Comparison of ENCODE assay signal across 8 mouse cellular contexts in the genomic region with DNA sequence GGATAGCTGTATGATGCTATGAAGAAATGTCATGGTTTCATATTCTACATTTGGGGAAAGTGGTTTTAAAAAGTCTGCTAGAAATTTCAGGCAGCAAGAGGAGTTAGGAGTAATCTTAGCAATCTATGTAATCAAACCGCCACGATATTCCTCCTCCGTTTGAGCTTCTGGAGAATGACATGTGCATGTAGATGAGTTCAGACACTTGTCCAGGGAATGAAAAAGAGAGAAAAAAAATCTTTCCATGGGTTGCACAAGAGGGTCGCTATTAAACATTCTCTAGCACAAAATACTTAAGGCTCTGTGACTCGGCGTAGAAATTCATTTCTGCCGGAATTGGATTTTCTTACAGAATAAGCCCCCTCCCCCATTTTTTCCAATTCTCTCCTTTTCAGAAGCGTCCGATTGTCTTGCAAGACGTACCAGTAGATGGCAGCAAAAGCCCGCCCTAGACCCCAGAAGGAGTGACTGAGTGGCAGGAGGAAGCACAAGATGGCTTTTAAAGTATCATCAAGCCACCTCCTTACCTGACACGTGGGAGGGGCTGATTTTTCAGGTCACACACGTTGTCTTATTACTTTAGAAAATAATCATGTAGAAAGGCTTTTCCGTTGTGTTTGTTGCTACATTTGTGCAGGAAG.
DNase-seq lines count a peak whose midpoint lies in the region; ATAC-seq and TF ChIP-seq lines count a peak whose summit lies in the region.

No protein-coding gene starts in this region.

- no peaks in the 10 kb centered on the region for H3K27me3 ChIP-seq in liver, postnatal 0 days (ENCODE audit: insufficient read depth, low read length)

- no peak for ATAC-seq in liver, postnatal 0 days
- 0 out of 2 replicates have a peak, but pooled peaks have one; percentile 33 for ATAC-seq in neutrophil, adult 5-6 weeks (ENCODE audit: extremely low read depth, insufficient number of reproducible peaks, low FRiP score, poor library complexity, severe bottlenecking)

- TF ChIP-seq CTCF in liver, postnatal 0 days (IDR thresholded peaks at IDR 0.05; ENCODE audit: low read depth) = peak; percentile 59

- no peak overlapping the region for H3K9ac ChIP-seq in liver, postnatal 0 days (replicated peaks)

- H3K9me3 ChIP-seq in liver, postnatal 0 days (ENCODE audit: low read length) = no peaks in the 10 kb centered on the region

- peak; percentile 58 for DNase-seq in 3T3-L1 (ENCODE audit: low read depth, low spot score)
- peak; percentile 62 for DNase-seq in NIH3T3 (ENCODE audit: low read depth)
- peak; percentile 74 for DNase-seq in cerebellum, adult 9-10 months
- DNase-seq in frontal cortex, adult 2 months (ENCODE audit: extremely low spot score in 1 of 2, low spot score in 1 of 2) = peak; percentile 50 to 92
- peak; percentile 58 for DNase-seq in kidney, postnatal 14 days
- DNase-seq in liver, postnatal 0 days = peak; percentile 47
- DNase-seq in testis, postnatal 14 days (ENCODE audit: low spot score) = peak; percentile 16

- no peaks in the 10 kb centered on the region for H3K36me3 ChIP-seq in liver, postnatal 0 days (replicated peaks; ENCODE audit: insufficient read depth, low read length)

- H3K4me3 ChIP-seq in liver, postnatal 0 days (ENCODE audit: low read depth, low read length) = no peak overlapping the region

- H3K4me1 ChIP-seq in liver, postnatal 0 days (ENCODE audit: insufficient read depth) = no peaks in the 10 kb centered on the region

- no peak overlapping the region for H3K4me2 ChIP-seq in liver, postnatal 0 days (ENCODE audit: low read depth, low read length)

- no peak overlapping the region for H3K27ac ChIP-seq in liver, postnatal 0 days (ENCODE audit: low read depth)

- no peak for TF ChIP-seq EP300 in liver, postnatal 0 days (IDR thresholded peaks at IDR 0.05; ENCODE audit: low read depth)

- WGBS in liver, postnatal 0 days (ENCODE audit: insufficient replicate concordance) = 28% methylated on average over 14 of the region's 14 CpGs

Comparison
In these comparisons a context has a peak if more than half of its experiments do, and no peak if none do; other contexts are left out.
1. DNase-seq: peak in every context shown above with its lines; median percentile 74 in cerebellum, adult 9-10 months; 71 in frontal cortex, adult 2 months; 62 in NIH3T3; 58 in 3T3-L1; 58 in kidney, postnatal 14 days; 47 in liver, postnatal 0 days; 16 in testis, postnatal 14 days.